Mouse (Mus musculus): ENCODE results near the gene Cd44.

- TF ChIP-seq CTCF (IDR thresholded peaks at IDR 0.05; ENCODE audit: borderline replicate concordance, control insufficient read depth, extremely low read depth, insufficient read depth, low read length, poor library complexity) (no peak), POLR2A (IDR thresholded peaks at IDR 0.05; ENCODE audit: control insufficient read depth, extremely low read depth, insufficient read depth, low read length, poor library complexity) (no peak)
These were observed 5.3 kb downstream of the Cd44 start for GRCm38 (mm10) chr2:102896154-102896553.

Measured in thymus, adult 2 months (tissue).